Mouse (Mus musculus): Measurements from ENCODE around the gene Mad2l1bp. TPM values are rescaled to one million over a fixed set of nuclear protein-coding genes. Genes with fewer than 3 reads are reported as not detected.

Gene Mad2l1bp
- total and polyA plus RNA-seq, 2 experiments = 3.7 to 12.9 TPM

GRCm38 (mm10) chr17:46182273-46182672 is 28.9 kb upstream of the Mad2l1bp start:
- peaks cover 24% of the 10 kb centered on the region for H3K36me3 ChIP-seq (ENCODE audit: control insufficient read depth, insufficient read depth, low read length)
- no peak overlapping the region for H3K9ac ChIP-seq (ENCODE audit: low read depth, low read length)
- TF ChIP-seq POLR2A (IDR thresholded peaks at IDR 0.05; ENCODE audit: extremely low read depth, insufficient read depth, low read length) (no peak), CTCF (IDR thresholded peaks at IDR 0.05; ENCODE audit: low read depth, low read length) (no peak)
- no peaks in the 10 kb centered on the region for H3K4me1 ChIP-seq (ENCODE audit: control insufficient read depth, insufficient read depth, low read length)
- no peaks in the 10 kb centered on the region for H3K27me3 ChIP-seq (ENCODE audit: control insufficient read depth, insufficient read depth, low read length)
- WGBS = 91% methylated on average over 4 of the region's 4 CpGs
- no peak overlapping the region for H3K4me3 ChIP-seq (ENCODE audit: insufficient read depth, low read depth, low read length)
- no peaks in the 10 kb centered on the region for H3K79me2 ChIP-seq (ENCODE audit: control insufficient read depth, insufficient read depth, low read length)
- H3K27ac ChIP-seq (replicated peaks; ENCODE audit: insufficient read depth, low read depth, low read length) = no peak overlapping the region
- DNase-seq (ENCODE audit: extremely low read depth, low read depth, low spot score) = no peak

GRCm38 (mm10) chr17:46170538-46170937 is 17.2 kb upstream of the Mad2l1bp start:
- Histone ChIP-seq H3K4me1 (ENCODE audit: control insufficient read depth, insufficient read depth, low read length) (no peaks in the 10 kb centered on the region), H3K4me3 (ENCODE audit: insufficient read depth, low read depth, low read length) (no peak overlapping the region), H3K27me3 (ENCODE audit: control insufficient read depth, insufficient read depth, low read length) (no peaks in the 10 kb centered on the region), H3K9ac (ENCODE audit: low read depth, low read length) (no peak overlapping the region), H3K79me2 (ENCODE audit: control insufficient read depth, insufficient read depth, low read length) (no peaks in the 10 kb centered on the region), H3K36me3 (ENCODE audit: control insufficient read depth, insufficient read depth, low read length) (peaks cover 31% of the 10 kb centered on the region), H3K27ac (replicated peaks; ENCODE audit: insufficient read depth, low read depth, low read length) (no peak overlapping the region)
- TF ChIP-seq CTCF (IDR thresholded peaks at IDR 0.05; ENCODE audit: low read depth, low read length) (peak; percentile 62; the same call in 1 of the 2 replicates), POLR2A (IDR thresholded peaks at IDR 0.05; ENCODE audit: extremely low read depth, insufficient read depth, low read length) (no peak)
- WGBS = 88% methylated on average over 3 of the region's 3 CpGs
- DNase-seq (ENCODE audit: extremely low read depth, low read depth, low spot score) = peak; percentile 41

GRCm38 (mm10) chr17:46168768-46169167 is 15.4 kb upstream of the Mad2l1bp start:
- no peak for DNase-seq (ENCODE audit: extremely low read depth, low read depth, low spot score)
- 96% methylated on average over 5 of the region's 5 CpGs for WGBS

GRCm38 (mm10) chr17:46168318-46168717 is 15.0 kb upstream of the Mad2l1bp start:
- Histone ChIP-seq H3K9ac (ENCODE audit: low read depth, low read length) (no peak overlapping the region), H3K27me3 (ENCODE audit: control insufficient read depth, insufficient read depth, low read length) (no peaks in the 10 kb centered on the region), H3K4me3 (ENCODE audit: insufficient read depth, low read depth, low read length) (no peak overlapping the region), H3K4me1 (ENCODE audit: control insufficient read depth, insufficient read depth, low read length) (0 out of 2 replicates have a peak, but pooled peaks cover 1% of the 10 kb centered on the region), H3K36me3 (ENCODE audit: control insufficient read depth, insufficient read depth, low read length) (peaks cover 35% of the 10 kb centered on the region), H3K27ac (replicated peaks; ENCODE audit: insufficient read depth, low read depth, low read length) (no peak overlapping the region), H3K79me2 (ENCODE audit: control insufficient read depth, insufficient read depth, low read length) (no peaks in the 10 kb centered on the region; the same call in 1 of the 2 replicates)
- TF ChIP-seq CTCF (IDR thresholded peaks at IDR 0.05; ENCODE audit: low read depth, low read length) (no peak), POLR2A (IDR thresholded peaks at IDR 0.05; ENCODE audit: extremely low read depth, insufficient read depth, low read length) (no peak)
- DNase-seq (ENCODE audit: extremely low read depth, low read depth, low spot score) = no peak
- WGBS = 64% methylated on average over 5 of the region's 5 CpGs

More at GRCm38 (mm10) chr17:46168768-46169167, 15.4 kb upstream of the Mad2l1bp start:
- Histone ChIP-seq H3K4me1 (ENCODE audit: control insufficient read depth, insufficient read depth, low read length) (no peaks in the 10 kb centered on the region), H3K9ac (ENCODE audit: low read depth, low read length) (no peak overlapping the region), H3K36me3 (ENCODE audit: control insufficient read depth, insufficient read depth, low read length) (peaks cover 35% of the 10 kb centered on the region), H3K79me2 (ENCODE audit: control insufficient read depth, insufficient read depth, low read length) (no peaks in the 10 kb centered on the region; the same call in 1 of the 2 replicates), H3K27ac (replicated peaks; ENCODE audit: insufficient read depth, low read depth, low read length) (no peak overlapping the region), H3K4me3 (ENCODE audit: insufficient read depth, low read depth, low read length) (no peak overlapping the region), H3K27me3 (ENCODE audit: control insufficient read depth, insufficient read depth, low read length) (no peaks in the 10 kb centered on the region)
- TF ChIP-seq POLR2A (IDR thresholded peaks at IDR 0.05; ENCODE audit: extremely low read depth, insufficient read depth, low read length) (no peak), CTCF (IDR thresholded peaks at IDR 0.05; ENCODE audit: low read depth, low read length) (no peak)

GRCm38 (mm10) chr17:46167014-46167413 is 13.7 kb upstream of the Mad2l1bp start:
- WGBS = 88% methylated on average over 11 of the region's 11 CpGs
- TF ChIP-seq POLR2A (IDR thresholded peaks at IDR 0.05; ENCODE audit: extremely low read depth, insufficient read depth, low read length) (no peak), CTCF (IDR thresholded peaks at IDR 0.05; ENCODE audit: low read depth, low read length) (peak; percentile 37; the same call in 1 of the 2 replicates)
- Histone ChIP-seq H3K27me3 (ENCODE audit: control insufficient read depth, insufficient read depth, low read length) (no peaks in the 10 kb centered on the region), H3K36me3 (ENCODE audit: control insufficient read depth, insufficient read depth, low read length) (peaks cover 32% of the 10 kb centered on the region), H3K79me2 (ENCODE audit: control insufficient read depth, insufficient read depth, low read length) (no peaks in the 10 kb centered on the region; the same call in 1 of the 2 replicates), H3K9ac (ENCODE audit: low read depth, low read length) (no peak overlapping the region), H3K4me3 (ENCODE audit: insufficient read depth, low read depth, low read length) (no peak overlapping the region), H3K27ac (replicated peaks; ENCODE audit: insufficient read depth, low read depth, low read length) (no peak overlapping the region), H3K4me1 (ENCODE audit: control insufficient read depth, insufficient read depth, low read length) (peaks cover 9% of the 10 kb centered on the region; the same call in 1 of the 2 replicates)
- DNase-seq (ENCODE audit: extremely low read depth, low read depth, low spot score) = no peak

GRCm38 (mm10) chr17:46166270-46166669 is 12.9 kb upstream of the Mad2l1bp start:
- Histone ChIP-seq H3K4me3 (ENCODE audit: insufficient read depth, low read depth, low read length) (no peak overlapping the region), H3K27ac (replicated peaks; ENCODE audit: insufficient read depth, low read depth, low read length) (no peak overlapping the region), H3K27me3 (ENCODE audit: control insufficient read depth, insufficient read depth, low read length) (no peaks in the 10 kb centered on the region), H3K79me2 (ENCODE audit: control insufficient read depth, insufficient read depth, low read length) (no peaks in the 10 kb centered on the region; the same call in 1 of the 2 replicates), H3K9ac (ENCODE audit: low read depth, low read length) (no peak overlapping the region), H3K36me3 (ENCODE audit: control insufficient read depth, insufficient read depth, low read length) (peaks cover 30% of the 10 kb centered on the region), H3K4me1 (ENCODE audit: control insufficient read depth, insufficient read depth, low read length) (peaks cover 13% of the 10 kb centered on the region)
- no peak for DNase-seq (ENCODE audit: extremely low read depth, low read depth, low spot score)
- 79% methylated on average over 5 of the region's 5 CpGs for WGBS
- TF ChIP-seq CTCF (IDR thresholded peaks at IDR 0.05; ENCODE audit: low read depth, low read length) = no peak
- TF ChIP-seq POLR2A (IDR thresholded peaks at IDR 0.05; ENCODE audit: extremely low read depth, insufficient read depth, low read length) = no peak
